Mouse (Mus musculus): ENCODE measurements around the gene Chn2. TPM values are rescaled to one million over a fixed set of nuclear protein-coding genes. Genes with fewer than 3 reads are reported as not detected.

Gene Chn2
- total and polyA plus RNA-seq, 3 experiments: not detected

- in situ Hi-C loops (cut with MboI; ENCODE audit: low pct_ligation_motif_present, low pct_unique_long_range_greater_than_20kb, low sequenced_read_pairs) (no loop called here), dilution Hi-C loops (cut with MboI; ENCODE audit: extremely low pct_ligation_motif_present, extremely low pct_unique_long_range_greater_than_20kb, low sequenced_read_pairs) (no loop called here)
- no peak for DNase-seq (ENCODE audit: extremely low read depth)
- H3K79me2 ChIP-seq (replicated peaks; ENCODE audit: control insufficient read depth, extremely low read depth, insufficient read depth, poor library complexity, severe bottlenecking): no peaks in the 10 kb centered on the region
- H3K27ac ChIP-seq (ENCODE audit: insufficient read depth, low read depth): no peak overlapping the region
- TF ChIP-seq RAD21 (IDR thresholded peaks at IDR 0.05; ENCODE audit: low read depth, low read length) (no peak), ZMIZ1 (IDR thresholded peaks at IDR 0.05; ENCODE audit: low read depth, low read length) (no peak), POLR2A (IDR thresholded peaks at IDR 0.05; ENCODE audit: low read depth, low read length) (no peak), USF1 (IDR thresholded peaks at IDR 0.05; ENCODE audit: low read depth, low read length) (no peak), ETS1 (conservative IDR thresholded peaks at IDR 0.05; ENCODE audit: low read depth, low read length) (no peak), GABPA (IDR thresholded peaks at IDR 0.05; ENCODE audit: insufficient replicate concordance, low read depth, low read length) (no peak), TCF12 (IDR thresholded peaks at IDR 0.05; ENCODE audit: low read depth, low read length) (no peak), USF2 (conservative IDR thresholded peaks at IDR 0.05; ENCODE audit: low read depth, low read length) (no peak), BHLHE40 (IDR thresholded peaks at IDR 0.05; ENCODE audit: low read depth, low read length) (no peak), NELFE (IDR thresholded peaks at IDR 0.05; ENCODE audit: low read depth, low read length) (no peak), ELF1 (IDR thresholded peaks at IDR 0.05; ENCODE audit: low read depth, low read length) (no peak), CHD2 (IDR thresholded peaks at IDR 0.05; ENCODE audit: low read length) (no peak), HCFC1 (IDR thresholded peaks at IDR 0.05; ENCODE audit: low read depth, low read length) (no peak), ZC3H11A (IDR thresholded peaks at IDR 0.05; ENCODE audit: low read depth, low read length) (no peak)
- H3K4me3 ChIP-seq (replicated peaks in 1 of 3; ENCODE audit: low read depth in 2 of 3, low read length in 2 of 3, poor library complexity in 1 of 3): no peak overlapping the region
- H3K4me2 ChIP-seq (ENCODE audit: insufficient read depth, low read depth, poor library complexity, severe bottlenecking): no peak overlapping the region
- no peaks in the 10 kb centered on the region for H3K36me3 ChIP-seq (replicated peaks in 1 of 2; ENCODE audit: control insufficient read depth in 1 of 2, insufficient read depth in 1 of 2, low read length in 1 of 2)
- no peaks in the 10 kb centered on the region for H3K27me3 ChIP-seq (replicated peaks)
- H3K9ac ChIP-seq (ENCODE audit: insufficient read depth, low read depth): no peak overlapping the region
- no peaks in the 10 kb centered on the region for H3K9me3 ChIP-seq (replicated peaks; ENCODE audit: low read length)
- H3K4me1 ChIP-seq (ENCODE audit: control insufficient read depth in 1 of 2, insufficient read depth in 2 of 2): no peaks in the 10 kb centered on the region
Observed at GRCm38 (mm10) chr6:54231769-54232558, 192.6 kb downstream of the Chn2 start.

- Histone ChIP-seq H3K27me3 (replicated peaks) (no peaks in the 10 kb centered on the region), H3K4me3 (replicated peaks in 1 of 3; ENCODE audit: low read depth in 2 of 3, low read length in 2 of 3, poor library complexity in 1 of 3) (no peak overlapping the region), H3K4me1 (ENCODE audit: control insufficient read depth in 1 of 2, insufficient read depth in 2 of 2) (no peaks in the 10 kb centered on the region), H3K36me3 (replicated peaks in 1 of 2; ENCODE audit: control insufficient read depth in 1 of 2, insufficient read depth in 1 of 2, low read length in 1 of 2) (no peaks in the 10 kb centered on the region), H3K4me2 (ENCODE audit: insufficient read depth, low read depth, poor library complexity, severe bottlenecking) (no peak overlapping the region), H3K9me3 (replicated peaks; ENCODE audit: low read length) (no peaks in the 10 kb centered on the region), H3K79me2 (replicated peaks; ENCODE audit: control insufficient read depth, extremely low read depth, insufficient read depth, poor library complexity, severe bottlenecking) (no peaks in the 10 kb centered on the region), H3K27ac (ENCODE audit: insufficient read depth, low read depth) (no peak overlapping the region), H3K9ac (ENCODE audit: insufficient read depth, low read depth) (no peak overlapping the region)
- TF ChIP-seq KAT2A (IDR thresholded peaks at IDR 0.05; ENCODE audit: insufficient replicate concordance, low read length): no peak
- TF ChIP-seq ZNF384 (IDR thresholded peaks at IDR 0.05; ENCODE audit: low read depth, low read length): no peak
- no peak for TF ChIP-seq PAX5 (IDR thresholded peaks at IDR 0.05; ENCODE audit: low read length)
- no peak for TF ChIP-seq BHLHE40 (IDR thresholded peaks at IDR 0.05; ENCODE audit: low read depth, low read length)
- no peak for TF ChIP-seq CHD1 (IDR thresholded peaks at IDR 0.05; ENCODE audit: low read depth, low read length)
- TF ChIP-seq USF1 (IDR thresholded peaks at IDR 0.05; ENCODE audit: low read depth, low read length): no peak
- TF ChIP-seq TCF12 (IDR thresholded peaks at IDR 0.05; ENCODE audit: low read depth, low read length): no peak
- dilution Hi-C loops (cut with MboI; ENCODE audit: extremely low pct_ligation_motif_present, extremely low pct_unique_long_range_greater_than_20kb, low sequenced_read_pairs) (no loop called here), in situ Hi-C loops (cut with MboI; ENCODE audit: low pct_ligation_motif_present, low pct_unique_long_range_greater_than_20kb, low sequenced_read_pairs) (no loop called here)
- DNase-seq (ENCODE audit: extremely low read depth): no peak
Observed at GRCm38 (mm10) chr6:54236441-54236840, 197.1 kb downstream of the Chn2 start.
